Mouse (Mus musculus) ovary, postnatal 36 days (tissue): Measurements from ENCODE around the gene Msx1.

ENCODE experiments used
- DNase-seq: peaks from one replicate; pipeline ENCODE4 v3.0.0; 2022; ENCODE audit warnings: low spot score, mixed read lengths

Gene Msx1

GRCm38 (mm10) chr5:37825611-37826445 is 1.4 kb upstream of the Msx1 start:
- no peak for DNase-seq

GRCm38 (mm10) chr5:37825111-37825600 is 773 bp upstream of the Msx1 start:
- no peak for DNase-seq

- peak; percentile 23 for DNase-seq
These were observed 492 bp downstream of the Msx1 start for GRCm38 (mm10) chr5:37823721-37824460.

GRCm38 (mm10) chr5:37822791-37823720 is 1.3 kb downstream of the Msx1 start:
- no peak for DNase-seq

- DNase-seq, result no peak
These were observed 2.2 kb downstream of the Msx1 start for GRCm38 (mm10) chr5:37822116-37822707.

GRCm38 (mm10) chr5:37821111-37821601 is 3.2 kb downstream of the Msx1 start:
- DNase-seq, result no peak

GRCm38 (mm10) chr5:37820689-37821088 is 3.7 kb downstream of the Msx1 start:
- DNase-seq, result no peak

GRCm38 (mm10) chr5:37819971-37820370 is 4.4 kb downstream of the Msx1 start:
- no peak for DNase-seq

GRCm38 (mm10) chr5:37819541-37819940 is 4.8 kb downstream of the Msx1 start:
- DNase-seq, result no peak

- DNase-seq, result no peak
These were observed 5.7 kb downstream of the Msx1 start for GRCm38 (mm10) chr5:37818533-37819215.

GRCm38 (mm10) chr5:37817658-37818532 is 6.5 kb downstream of the Msx1 start:
- DNase-seq, result no peak

GRCm38 (mm10) chr5:37816907-37817657 is 7.3 kb downstream of the Msx1 start:
- DNase-seq, result peak; percentile 61

- no peak for DNase-seq
These were observed 8.5 kb downstream of the Msx1 start for GRCm38 (mm10) chr5:37815909-37816308.

- DNase-seq, result no peak
These were observed 10.2 kb downstream of the Msx1 start for GRCm38 (mm10) chr5:37814169-37814568.

- no peak for DNase-seq
These were observed 19.1 kb downstream of the Msx1 start for GRCm38 (mm10) chr5:37805291-37805690.

- DNase-seq, result no peak
These were observed 19.8 kb downstream of the Msx1 start for GRCm38 (mm10) chr5:37804512-37805118.

- DNase-seq, result no peak
These were observed 27.1 kb downstream of the Msx1 start for GRCm38 (mm10) chr5:37797251-37797650.

- no peak for DNase-seq
These were observed 27.6 kb downstream of the Msx1 start for GRCm38 (mm10) chr5:37796751-37797150.

GRCm38 (mm10) chr5:37795691-37796090 is 28.7 kb downstream of the Msx1 start:
- no peak for DNase-seq
